Mouse (Mus musculus): ENCODE measurements around the gene Lfng. TPM values are rescaled to one million over a fixed set of nuclear protein-coding genes. Genes with fewer than 3 reads are reported as not detected.

Lfng gene
- polyA plus RNA-seq, 1 experiment from 2014 or later, result 16.9 TPM

- WGBS, result 54% methylated on average over 7 of the region's 7 CpGs
- no peaks in the 10 kb centered on the region for H3K27me3 ChIP-seq
- peaks cover 40% of the 10 kb centered on the region for H3K36me3 ChIP-seq
- peaks cover 19% of the 10 kb centered on the region for H3K4me1 ChIP-seq
- H3K4me2 ChIP-seq, result no peak overlapping the region
- H3K9ac ChIP-seq, result no peak overlapping the region
- H3K27ac ChIP-seq, result no peak overlapping the region
- no peaks in the 10 kb centered on the region for H3K9me3 ChIP-seq
- H3K4me3 ChIP-seq, result no peak overlapping the region
- ATAC-seq (ENCODE audit: insufficient number of reproducible peaks, low FRiP score, low TSS enrichment, low read depth), result no peak
Observed at GRCm38 (mm10) chr5:140619895-140620736, 13.0 kb downstream of the Lfng start.

GRCm38 (mm10) chr5:140621092-140621491 lies 14.0 kb downstream of the Lfng start:
- Histone ChIP-seq H3K27me3 (no peaks in the 10 kb centered on the region), H3K4me2 (no peak overlapping the region), H3K9ac (no peak overlapping the region), H3K36me3 (peaks cover 46% of the 10 kb centered on the region), H3K4me1 (peaks cover 20% of the 10 kb centered on the region), H3K27ac (peak overlapping the region; percentile 14; the same call in 1 of the 2 replicates), H3K4me3 (no peak overlapping the region), H3K9me3 (no peaks in the 10 kb centered on the region)
- no peak for ATAC-seq (ENCODE audit: insufficient number of reproducible peaks, low FRiP score, low TSS enrichment, low read depth)
- WGBS, result 68% methylated on average over 9 of the region's 9 CpGs

DNA sequence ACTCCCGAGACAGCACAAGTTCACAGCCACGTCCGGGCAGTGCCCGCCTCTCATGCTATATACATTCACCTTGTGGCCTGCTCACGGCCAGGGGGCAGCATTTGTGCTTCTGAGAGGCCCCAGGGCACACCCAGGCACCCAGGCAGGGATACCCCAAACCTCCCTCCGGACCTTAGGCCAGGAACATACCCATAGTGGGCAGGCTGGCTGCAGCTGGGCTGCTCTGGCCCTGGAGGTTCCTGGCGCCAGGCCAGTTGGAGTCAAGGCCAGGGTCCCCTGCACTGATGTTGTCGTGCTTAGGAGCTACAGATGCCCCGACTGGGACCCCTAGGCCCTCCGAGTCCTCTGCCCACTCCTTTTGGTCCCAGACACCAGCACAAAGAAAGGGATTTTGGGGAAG lies 14.4 kb downstream of the Lfng start:
- H3K4me2 ChIP-seq, result no peak overlapping the region
- 65% methylated on average over 10 of the region's 10 CpGs for WGBS
- peaks cover 23% of the 10 kb centered on the region for H3K4me1 ChIP-seq
- no peak for ATAC-seq (ENCODE audit: insufficient number of reproducible peaks, low FRiP score, low TSS enrichment, low read depth)
- no peak overlapping the region for H3K9ac ChIP-seq
- no peaks in the 10 kb centered on the region for H3K27me3 ChIP-seq
- no peaks in the 10 kb centered on the region for H3K9me3 ChIP-seq
- H3K36me3 ChIP-seq, result peaks cover 50% of the 10 kb centered on the region
- peak overlapping the region; percentile 14 for H3K27ac ChIP-seq
- H3K4me3 ChIP-seq, result no peak overlapping the region

GRCm38 (mm10) chr5:140622978-140623670 lies 16.0 kb downstream of the Lfng start:
- WGBS, result 97% methylated on average over 22 of the region's 23 CpGs
- Histone ChIP-seq H3K9ac (no peak overlapping the region), H3K4me2 (no peak overlapping the region), H3K9me3 (no peaks in the 10 kb centered on the region), H3K4me3 (no peak overlapping the region), H3K27ac (no peak overlapping the region), H3K27me3 (no peaks in the 10 kb centered on the region), H3K4me1 (peaks cover 20% of the 10 kb centered on the region), H3K36me3 (peaks cover 66% of the 10 kb centered on the region)
- ATAC-seq (ENCODE audit: insufficient number of reproducible peaks, low FRiP score, low TSS enrichment, low read depth), result no peak

GRCm38 (mm10) chr5:140623791-140624190 lies 16.7 kb downstream of the Lfng start:
- no peak overlapping the region for H3K4me3 ChIP-seq
- H3K27me3 ChIP-seq, result no peaks in the 10 kb centered on the region
- peaks cover 73% of the 10 kb centered on the region for H3K36me3 ChIP-seq
- H3K4me2 ChIP-seq, result no peak overlapping the region
- no peak overlapping the region for H3K9ac ChIP-seq
- H3K4me1 ChIP-seq, result peaks cover 20% of the 10 kb centered on the region
- no peak for ATAC-seq (ENCODE audit: insufficient number of reproducible peaks, low FRiP score, low TSS enrichment, low read depth)
- 76% methylated on average over 4 of the region's 4 CpGs for WGBS
- no peaks in the 10 kb centered on the region for H3K9me3 ChIP-seq
- no peak overlapping the region for H3K27ac ChIP-seq

- Histone ChIP-seq H3K27ac (no peak overlapping the region), H3K4me2 (no peak overlapping the region), H3K4me3 (no peak overlapping the region), H3K4me1 (peaks cover 20% of the 10 kb centered on the region), H3K36me3 (peaks cover 77% of the 10 kb centered on the region), H3K9me3 (no peaks in the 10 kb centered on the region), H3K27me3 (no peaks in the 10 kb centered on the region), H3K9ac (no peak overlapping the region)
- ATAC-seq (ENCODE audit: insufficient number of reproducible peaks, low FRiP score, low TSS enrichment, low read depth), result no peak
- 94% methylated on average over 5 of the region's 5 CpGs for WGBS
Observed at GRCm38 (mm10) chr5:140624238-140624637, 17.1 kb downstream of the Lfng start.

GRCm38 (mm10) chr5:140624961-140625360 lies 17.8 kb downstream of the Lfng start:
- no peak overlapping the region for H3K27ac ChIP-seq
- peaks cover 18% of the 10 kb centered on the region for H3K4me1 ChIP-seq
- H3K4me3 ChIP-seq, result no peak overlapping the region
- no peaks in the 10 kb centered on the region for H3K27me3 ChIP-seq
- H3K36me3 ChIP-seq, result peaks cover 84% of the 10 kb centered on the region
- ATAC-seq (ENCODE audit: insufficient number of reproducible peaks, low FRiP score, low TSS enrichment, low read depth), result 0 out of 2 replicates have a peak, but pooled peaks have one; percentile 2
- H3K9ac ChIP-seq, result no peak overlapping the region
- no peak overlapping the region for H3K4me2 ChIP-seq
- WGBS, result 94% methylated on average over 10 of the region's 13 CpGs
- H3K9me3 ChIP-seq, result no peaks in the 10 kb centered on the region

DNA sequence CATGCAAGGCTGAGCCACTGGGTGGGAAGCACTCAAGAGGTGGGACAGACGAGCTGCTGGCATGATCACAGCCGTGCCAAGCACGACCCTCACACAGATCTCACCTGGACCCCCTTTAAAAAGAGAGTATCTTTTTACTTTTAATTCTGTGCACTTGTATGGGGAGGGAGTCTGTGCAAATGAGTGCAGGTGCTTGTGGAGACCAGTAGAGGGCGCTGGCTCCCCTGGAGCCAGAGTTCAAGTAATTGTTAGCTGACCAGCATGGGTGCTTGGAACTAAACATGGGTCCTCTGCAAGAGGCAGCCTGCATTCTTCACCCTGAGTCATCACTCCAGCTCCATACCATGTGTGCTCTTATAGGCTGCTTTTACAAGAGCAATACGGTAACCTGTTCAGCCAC lies 20.5 kb downstream of the Lfng start:
- WGBS, result 94% methylated on average over 5 of the region's 5 CpGs
- no peak overlapping the region for H3K4me2 ChIP-seq
- H3K4me1 ChIP-seq, result 0 out of 2 replicates have a peak, but pooled peaks cover 4% of the 10 kb centered on the region
- H3K4me3 ChIP-seq, result no peak overlapping the region
- H3K27ac ChIP-seq, result no peak overlapping the region
- no peaks in the 10 kb centered on the region for H3K9me3 ChIP-seq
- no peaks in the 10 kb centered on the region for H3K27me3 ChIP-seq
- H3K36me3 ChIP-seq, result peaks cover 96% of the 10 kb centered on the region
- no peak overlapping the region for H3K9ac ChIP-seq
- ATAC-seq (ENCODE audit: insufficient number of reproducible peaks, low FRiP score, low TSS enrichment, low read depth), result no peak

DNA sequence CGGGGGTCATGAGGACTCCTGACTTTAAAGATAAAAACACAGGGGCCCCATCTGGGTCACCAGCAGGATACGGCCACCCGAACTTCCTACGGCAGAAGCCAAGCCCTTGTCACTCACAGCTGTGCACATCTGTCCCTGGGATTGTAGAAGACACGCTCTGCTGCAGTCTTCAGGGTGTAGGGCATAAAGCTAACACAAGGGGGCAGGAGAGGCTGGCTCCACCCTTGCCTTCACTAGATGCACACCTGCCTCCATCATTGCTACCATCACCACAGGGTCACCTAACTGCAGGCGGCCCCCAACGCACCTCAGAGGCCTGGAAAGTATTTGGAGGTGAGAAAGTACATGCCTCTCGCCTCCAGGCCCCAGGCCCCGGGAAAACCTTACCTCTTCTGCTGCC lies 21.9 kb downstream of the Lfng start:
- Histone ChIP-seq H3K27me3 (no peaks in the 10 kb centered on the region), H3K36me3 (peaks cover 95% of the 10 kb centered on the region), H3K9ac (no peak overlapping the region), H3K4me2 (no peak overlapping the region), H3K4me1 (0 out of 2 replicates have a peak, but pooled peaks cover 4% of the 10 kb centered on the region), H3K27ac (no peak overlapping the region), H3K9me3 (no peaks in the 10 kb centered on the region), H3K4me3 (no peak overlapping the region)
- no peak for ATAC-seq (ENCODE audit: insufficient number of reproducible peaks, low FRiP score, low TSS enrichment, low read depth)
- 90% methylated on average over 9 of the region's 9 CpGs for WGBS

- Histone ChIP-seq H3K4me2 (no peak overlapping the region), H3K9ac (no peak overlapping the region), H3K36me3 (peaks cover 94% of the 10 kb centered on the region), H3K4me3 (no peak overlapping the region), H3K4me1 (no peaks in the 10 kb centered on the region), H3K27ac (no peak overlapping the region), H3K27me3 (no peaks in the 10 kb centered on the region), H3K9me3 (no peaks in the 10 kb centered on the region)
- 91% methylated on average over 7 of the region's 7 CpGs for WGBS
- no peak for ATAC-seq (ENCODE audit: insufficient number of reproducible peaks, low FRiP score, low TSS enrichment, low read depth)
Observed at GRCm38 (mm10) chr5:140633432-140633831, 26.3 kb downstream of the Lfng start.

GRCm38 (mm10) chr5:140634798-140635722 lies 27.9 kb downstream of the Lfng start:
- peaks cover 8% of the 10 kb centered on the region for H3K4me1 ChIP-seq
- H3K27me3 ChIP-seq, result no peaks in the 10 kb centered on the region
- no peaks in the 10 kb centered on the region for H3K9me3 ChIP-seq
- peaks cover 83% of the 10 kb centered on the region for H3K36me3 ChIP-seq
- no peak overlapping the region for H3K27ac ChIP-seq
- H3K4me2 ChIP-seq, result no peak overlapping the region
- H3K9ac ChIP-seq, result no peak overlapping the region
- H3K4me3 ChIP-seq, result no peak overlapping the region
- no peak for ATAC-seq (ENCODE audit: insufficient number of reproducible peaks, low FRiP score, low TSS enrichment, low read depth)
- WGBS, result 92% methylated on average over 26 of the region's 26 CpGs
